Mouse (Mus musculus) telencephalon, adult 2 months (tissue): ENCODE data around the gene Frmd6.

ENCODE experiments used
- DNase-seq: peaks from one replicate; pipeline ENCODE4 v3.0.0-alpha.2; 2011; ENCODE audit warnings: low read depth, low spot score

Gene Frmd6

GRCm38 (mm10) chr12:70807975-70808374, 17.3 kb upstream of the Frmd6 start:
- peak; percentile 36 for DNase-seq

- no peak for DNase-seq
Observed at GRCm38 (mm10) chr12:70809957-70810356, 15.4 kb upstream of the Frmd6 start.

GRCm38 (mm10) chr12:70811772-70812171, 13.5 kb upstream of the Frmd6 start:
- no peak for DNase-seq

DNA sequence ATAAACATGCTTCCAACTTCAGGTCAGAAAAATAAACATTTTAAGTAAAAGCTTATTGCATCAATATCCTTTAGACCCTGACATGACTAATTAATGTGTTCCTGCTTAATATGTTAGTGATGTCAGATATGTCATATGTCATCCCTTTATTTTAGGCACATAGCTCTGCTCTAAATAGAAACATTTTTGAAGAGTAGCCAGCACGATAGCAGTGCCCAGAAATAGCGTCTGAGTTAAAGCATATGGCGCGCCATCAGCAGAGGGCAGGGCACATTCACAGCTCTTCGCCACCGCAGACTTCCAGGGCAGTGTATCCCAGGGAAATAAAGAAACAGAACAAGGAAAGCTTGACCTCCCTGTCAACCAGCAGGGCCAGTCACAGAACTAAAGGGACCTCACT, 13.1 kb upstream of the Frmd6 start:
- no peak for DNase-seq

- DNase-seq: no peak
Observed at GRCm38 (mm10) chr12:70812822-70813465, 12.4 kb upstream of the Frmd6 start.

DNA sequence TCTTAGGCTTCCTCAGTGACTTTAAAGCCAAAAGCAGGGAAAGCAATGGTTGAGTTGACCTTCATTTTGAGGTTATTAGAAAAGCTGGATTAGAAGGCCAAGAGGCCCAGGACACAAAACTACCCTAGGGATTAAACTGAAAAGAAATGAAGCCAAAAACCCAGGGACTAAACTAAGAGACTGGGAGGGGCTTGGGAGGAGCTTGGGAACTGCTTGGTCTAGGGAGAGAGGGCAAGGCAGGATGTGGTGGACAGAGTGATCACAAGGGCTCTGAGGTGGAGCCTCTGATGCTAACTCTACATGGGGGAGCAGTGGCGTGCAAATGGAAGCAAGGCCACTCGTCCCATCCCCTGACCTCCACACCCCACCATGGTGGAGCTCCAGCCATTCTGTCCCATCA, 8.6 kb upstream of the Frmd6 start:
- no peak for DNase-seq

GRCm38 (mm10) chr12:70824017-70824416, 1.3 kb upstream of the Frmd6 start:
- no peak for DNase-seq

DNA sequence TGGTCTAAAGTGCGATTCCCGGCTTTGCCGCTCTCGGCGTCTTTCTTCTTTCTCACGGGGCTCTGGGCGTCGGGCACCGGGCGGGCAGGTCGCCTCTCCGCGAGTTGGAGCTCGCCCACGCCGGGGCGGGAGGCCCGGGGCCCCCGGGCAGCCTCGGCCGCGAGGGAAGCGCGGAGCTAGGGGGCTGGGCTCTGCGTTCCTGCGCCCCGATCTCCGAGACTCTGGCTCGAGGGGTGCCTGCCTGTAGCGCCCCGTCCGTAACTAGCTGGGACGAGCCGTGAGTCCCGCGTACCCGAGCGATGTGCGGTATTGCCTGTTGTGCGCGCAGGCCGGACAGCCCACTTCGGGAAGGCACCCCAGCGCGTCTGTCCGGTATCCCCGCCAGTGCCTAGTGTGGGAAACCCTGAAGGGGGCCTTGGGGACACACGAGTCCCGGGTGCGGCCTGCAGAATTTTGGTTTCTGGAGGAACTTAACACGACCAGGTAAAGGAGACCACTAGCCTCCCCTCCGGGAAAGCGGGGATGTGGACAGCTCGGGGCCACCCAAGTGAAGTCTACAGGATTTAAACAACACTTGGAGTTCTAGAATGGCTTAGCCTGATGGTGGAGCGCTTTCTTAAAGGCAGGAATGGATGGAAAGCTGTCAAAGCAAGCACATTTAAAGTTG, 470 bp downstream of the Frmd6 start:
- DNase-seq: no peak

DNA sequence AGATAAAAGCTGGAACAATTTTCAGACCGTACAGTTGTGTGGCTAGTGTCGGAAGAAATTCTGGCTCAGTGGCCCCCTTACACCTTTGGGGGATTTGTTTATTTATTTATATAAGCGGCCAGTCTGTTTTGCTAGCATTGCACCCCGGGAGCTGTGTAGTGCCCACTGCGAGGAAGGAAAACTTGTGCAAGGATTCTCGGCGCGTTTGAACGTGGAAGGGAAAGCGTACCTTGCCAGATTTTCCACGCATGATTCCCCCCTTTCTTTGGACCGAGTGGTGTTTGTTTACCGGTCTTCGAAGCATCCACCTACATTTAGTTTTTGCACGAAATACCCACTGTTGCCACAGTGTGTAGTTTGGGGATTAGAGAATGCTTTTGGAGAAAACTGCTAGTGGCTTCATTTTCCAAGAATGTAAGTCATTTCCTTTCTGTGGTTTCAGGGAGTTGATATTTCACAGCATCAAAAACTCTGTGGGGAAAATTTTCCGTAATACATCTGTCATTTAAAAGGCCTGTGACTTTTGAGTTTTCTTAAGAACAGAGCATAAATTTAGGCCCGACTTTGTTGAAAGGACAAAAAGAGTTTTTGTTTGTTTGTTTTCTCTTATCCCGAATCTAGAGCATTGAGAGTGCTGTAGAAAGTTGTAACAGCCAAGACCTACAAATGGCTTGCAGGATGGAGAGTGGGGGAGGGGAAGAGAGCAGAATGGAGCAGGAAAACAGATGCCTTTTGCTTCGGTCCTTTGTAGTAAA, 1.2 kb downstream of the Frmd6 start:
- no peak for DNase-seq

DNA sequence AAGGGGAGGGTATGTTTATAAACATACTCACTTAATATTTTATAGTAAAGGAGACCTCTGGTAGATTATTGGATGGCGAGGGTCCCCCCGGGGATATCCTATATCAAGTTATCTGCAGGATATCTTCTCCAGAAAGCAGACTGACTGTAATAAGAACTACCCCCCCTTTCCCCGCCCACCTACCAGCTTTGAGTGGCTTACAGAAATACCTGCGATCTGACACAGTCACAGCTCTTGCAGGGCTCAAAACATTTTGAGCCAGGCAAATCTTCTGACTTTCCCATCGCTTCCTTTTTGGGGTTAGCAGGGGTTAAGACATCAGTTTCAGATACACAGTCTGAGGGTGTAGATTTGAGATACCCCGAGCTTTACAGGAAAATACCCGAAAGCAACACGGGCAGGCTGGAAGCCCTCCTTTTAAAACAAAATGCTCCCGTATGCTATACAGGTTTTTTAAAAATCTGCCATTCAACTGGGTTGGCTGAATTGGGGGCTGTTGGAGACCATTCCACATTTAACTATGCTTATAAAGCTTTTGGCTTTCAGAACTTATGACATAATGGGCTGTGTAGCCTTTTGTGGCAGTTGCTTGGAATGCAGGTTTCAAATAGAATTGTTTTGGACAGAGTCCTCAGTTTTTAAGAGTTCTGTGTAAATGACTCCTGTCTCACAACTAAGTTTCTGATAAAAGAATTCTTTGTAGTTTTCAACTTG, 2.0 kb downstream of the Frmd6 start:
- no peak for DNase-seq

DNA sequence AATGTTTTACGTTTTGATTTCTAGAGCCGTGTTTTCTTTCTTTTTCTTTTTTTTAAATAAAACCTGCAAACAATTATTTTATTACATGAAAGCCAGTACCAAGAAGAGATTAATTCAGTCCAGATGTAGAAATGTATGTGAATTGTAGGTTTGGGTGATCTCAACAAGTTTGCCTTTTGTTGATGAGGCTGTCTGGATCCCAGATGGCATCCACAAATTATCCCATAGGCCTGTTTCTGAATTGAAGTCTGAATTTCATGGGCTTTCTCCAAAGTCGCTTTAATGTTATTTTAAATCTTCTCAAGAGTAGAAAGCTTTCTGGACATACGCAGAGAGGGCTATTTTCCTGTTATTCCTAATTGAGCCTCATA, 2.6 kb downstream of the Frmd6 start:
- DNase-seq: no peak

- DNase-seq: no peak
Observed at GRCm38 (mm10) chr12:70830982-70831566, 5.8 kb downstream of the Frmd6 start.

- no peak for DNase-seq
Observed at GRCm38 (mm10) chr12:70832216-70832998, 7.1 kb downstream of the Frmd6 start.

- no peak for DNase-seq
Observed at GRCm38 (mm10) chr12:70833050-70833449, 7.7 kb downstream of the Frmd6 start.

- DNase-seq: no peak
Observed at GRCm38 (mm10) chr12:70834043-70834442, 8.7 kb downstream of the Frmd6 start.

DNA sequence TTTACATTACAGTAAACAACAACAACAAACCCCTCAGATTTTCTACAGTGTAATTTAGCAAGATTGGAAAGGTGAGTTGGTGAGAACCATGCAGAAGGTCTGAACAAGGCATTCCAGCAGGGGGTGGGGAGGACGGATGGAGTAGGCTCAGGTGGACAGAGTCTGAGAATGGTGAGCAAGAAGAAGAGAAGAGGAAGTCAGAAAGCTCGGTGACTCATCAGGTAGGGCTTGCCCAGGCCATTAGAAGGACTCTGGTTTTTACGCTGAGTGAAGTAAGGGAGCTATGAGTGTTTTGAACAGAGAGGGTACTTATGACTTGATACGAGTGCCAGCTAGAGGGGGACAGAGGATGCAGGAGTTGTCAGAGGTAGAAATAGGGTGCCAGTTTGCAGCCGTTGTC, 9.7 kb downstream of the Frmd6 start:
- no peak for DNase-seq

DNA sequence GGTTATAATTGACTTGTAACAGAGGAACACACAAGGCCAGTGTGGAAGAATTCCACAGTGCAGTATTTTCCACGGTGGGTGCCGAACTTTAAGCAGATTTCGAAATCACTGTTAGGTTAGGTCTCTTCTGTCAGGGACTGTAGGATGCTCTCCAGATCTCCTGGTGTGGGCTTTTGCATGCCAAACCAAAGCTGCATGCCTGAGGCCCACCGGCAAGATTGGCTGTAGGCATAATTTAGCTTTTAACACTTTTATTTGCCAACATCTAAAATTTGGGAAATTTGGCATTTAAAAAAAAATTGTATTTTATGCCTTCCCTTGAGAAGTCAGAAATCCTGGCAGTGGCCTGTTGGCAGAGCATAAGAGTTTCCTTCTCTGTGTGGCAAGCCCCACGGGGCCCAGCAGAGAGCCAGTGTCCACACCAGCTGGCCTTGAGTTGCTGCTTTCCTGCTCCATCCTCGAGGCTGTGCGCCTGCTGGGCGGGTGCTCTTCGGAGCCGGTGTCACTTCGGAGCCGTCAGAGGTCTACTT, 12.5 kb downstream of the Frmd6 start:
- no peak for DNase-seq

DNA sequence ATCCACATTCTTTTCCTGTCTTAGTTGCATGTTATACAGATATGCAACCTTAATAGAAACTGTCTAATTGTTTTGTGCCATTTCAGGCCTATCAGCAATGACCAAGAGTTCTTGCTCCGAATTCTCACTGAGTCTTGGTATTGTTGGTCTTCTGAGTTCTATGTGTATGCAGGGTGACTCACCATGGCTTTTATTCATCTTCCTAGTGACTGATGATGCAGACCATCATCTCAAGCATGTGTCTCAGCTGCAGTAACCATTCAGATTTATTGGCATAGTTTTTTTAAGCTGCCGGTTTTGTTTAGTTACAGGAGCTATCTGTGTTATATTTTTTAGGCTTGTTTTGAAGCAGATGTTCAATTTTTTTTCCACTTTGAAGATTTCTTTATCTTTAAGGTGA, 20.1 kb downstream of the Frmd6 start:
- no peak for DNase-seq

GRCm38 (mm10) chr12:70849024-70849423, 23.7 kb downstream of the Frmd6 start:
- no peak for DNase-seq

DNA sequence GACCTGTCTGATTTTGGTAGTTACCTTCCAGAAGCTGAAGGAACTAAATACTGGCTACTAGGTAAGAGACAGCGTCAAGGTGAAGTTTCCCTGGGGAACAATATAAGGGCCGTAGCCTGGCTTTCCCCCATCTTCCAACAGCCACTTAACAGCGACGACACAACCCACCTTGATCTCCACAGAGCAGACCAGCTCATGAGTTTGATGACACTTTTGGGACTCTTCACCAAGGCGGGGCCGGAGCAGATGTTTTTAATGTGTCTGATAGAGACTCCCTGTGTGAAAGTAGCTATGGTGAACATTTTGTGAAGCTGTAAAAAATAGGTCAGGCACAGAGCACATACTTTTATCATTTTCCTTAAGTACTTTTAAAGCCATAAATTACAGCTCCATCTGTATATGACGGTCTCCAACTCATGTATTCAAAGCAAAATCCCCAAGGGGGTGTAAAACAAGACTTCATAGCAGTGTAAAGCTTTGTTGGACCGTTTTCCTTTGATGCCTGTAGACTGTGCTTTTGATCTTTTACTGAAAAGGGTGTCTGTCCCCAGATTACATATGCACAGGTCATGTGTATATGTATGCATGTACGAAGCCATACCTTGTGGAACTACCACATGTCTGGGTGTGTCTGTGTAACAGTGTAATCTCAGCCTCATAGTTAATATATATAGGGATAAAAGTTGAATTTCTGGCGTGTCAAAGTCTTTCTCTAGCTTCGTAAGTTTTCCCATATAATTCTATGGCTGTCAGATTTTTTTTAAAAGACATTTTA, 24.4 kb downstream of the Frmd6 start:
- no peak for DNase-seq
